Mouse (Mus musculus) testis, postnatal 14 days (tissue): ENCODE data around the gene Armh2.
"Not testable (repeated sequence)": the region's sequence is repeated elsewhere in the genome, so short reads cannot be mapped to it uniquely, and the experiment has no call there.

ENCODE experiments used
- DNase-seq: peaks from one replicate; pipeline ENCODE4 v3.0.0; 2021; ENCODE audit warnings: low spot score

The Armh2 gene

DNA sequence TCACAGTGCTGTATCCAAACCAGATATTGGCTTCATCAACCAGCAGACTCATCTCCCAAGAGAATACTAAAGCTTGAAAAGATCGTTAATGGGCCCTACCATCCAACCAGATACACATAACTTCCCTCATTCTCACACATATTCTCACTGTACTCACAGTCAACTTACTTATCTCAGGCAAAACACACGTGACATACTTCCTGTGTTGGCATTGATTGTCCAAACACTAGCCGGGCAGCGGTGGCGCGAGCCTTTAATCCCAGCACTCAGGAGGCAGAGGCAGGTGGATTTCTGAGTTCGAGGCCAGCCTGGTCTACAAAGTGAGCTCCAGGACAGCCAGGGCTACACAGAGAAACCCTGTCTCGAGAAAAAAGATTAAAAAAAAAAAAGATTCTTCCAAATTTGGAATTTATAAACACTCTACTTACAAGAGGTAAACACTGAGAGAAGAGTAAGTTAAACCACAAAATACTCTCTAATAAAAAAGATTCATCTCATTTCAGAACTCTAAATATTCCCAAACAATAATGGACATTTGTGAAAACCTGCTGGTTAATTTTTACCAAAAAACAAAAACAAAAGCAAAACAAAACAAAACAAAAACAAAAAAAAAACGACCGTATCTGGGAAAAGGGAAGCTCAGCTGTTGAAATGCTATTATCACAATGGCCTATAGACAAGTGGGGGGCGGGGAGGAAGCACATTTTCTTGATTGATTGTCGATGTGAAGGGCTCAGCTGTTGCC is 17.0 kb downstream of the Armh2 start:
- no peak for DNase-seq

DNA sequence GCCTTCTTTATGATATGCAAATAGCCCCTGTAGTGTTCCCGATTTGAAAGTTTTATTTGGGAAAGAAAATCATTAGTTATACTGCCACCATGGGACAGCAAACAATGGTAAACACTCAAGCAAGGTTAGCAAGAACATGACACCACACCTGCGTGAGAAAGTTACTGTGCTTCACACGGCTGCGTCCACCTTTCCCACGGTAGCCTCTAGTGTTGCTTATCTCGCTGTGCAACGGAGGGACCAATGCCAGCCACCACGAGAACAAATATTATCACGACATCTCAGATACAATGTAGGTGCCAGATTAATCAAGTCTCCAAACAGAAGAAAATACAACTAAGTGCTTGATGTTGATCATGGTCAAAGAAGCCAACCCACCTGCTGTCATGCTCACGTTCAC is 18.4 kb downstream of the Armh2 start:
- DNase-seq, result no peak

DNA sequence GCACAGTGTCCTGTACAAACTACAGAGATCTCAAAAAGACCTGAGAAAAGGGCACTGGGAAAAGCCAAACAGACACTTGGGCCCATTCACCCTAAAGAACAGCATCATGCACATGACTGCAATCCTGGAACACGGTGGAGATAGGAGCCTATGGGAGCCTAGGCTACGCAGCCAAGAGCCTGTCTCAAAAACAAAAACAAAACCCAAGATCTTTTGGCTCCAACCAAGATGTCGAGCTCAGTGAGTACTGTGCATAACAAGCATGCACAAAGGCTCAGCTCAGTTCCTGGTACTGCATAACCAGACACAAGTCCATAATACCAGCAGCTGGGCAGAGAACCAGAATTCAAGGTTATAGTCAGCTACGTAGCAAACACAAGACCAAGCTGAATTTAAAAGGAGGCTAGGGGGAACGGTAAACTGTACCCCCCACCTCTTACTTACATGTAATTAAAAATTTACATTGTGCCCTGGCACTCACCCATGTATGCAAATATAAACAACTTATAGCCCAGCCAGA is 19.4 kb downstream of the Armh2 start:
- DNase-seq, result no peak

DNA sequence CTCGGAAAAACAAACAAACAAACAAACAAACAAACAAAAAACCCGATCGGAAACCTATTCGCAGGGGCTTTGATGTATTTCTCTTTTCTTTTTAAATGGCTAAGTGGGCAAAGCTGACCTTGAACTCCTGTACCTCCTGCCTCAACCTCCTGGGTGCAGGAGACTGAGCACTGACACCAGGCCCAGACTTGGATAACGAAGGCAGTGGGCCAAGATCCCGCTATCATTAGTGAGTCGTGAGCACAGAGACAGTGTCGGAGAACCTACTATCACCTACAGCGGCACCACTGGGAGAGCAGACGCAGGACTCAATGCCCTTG is 20.0 kb downstream of the Armh2 start:
- DNase-seq, result no peak

DNA sequence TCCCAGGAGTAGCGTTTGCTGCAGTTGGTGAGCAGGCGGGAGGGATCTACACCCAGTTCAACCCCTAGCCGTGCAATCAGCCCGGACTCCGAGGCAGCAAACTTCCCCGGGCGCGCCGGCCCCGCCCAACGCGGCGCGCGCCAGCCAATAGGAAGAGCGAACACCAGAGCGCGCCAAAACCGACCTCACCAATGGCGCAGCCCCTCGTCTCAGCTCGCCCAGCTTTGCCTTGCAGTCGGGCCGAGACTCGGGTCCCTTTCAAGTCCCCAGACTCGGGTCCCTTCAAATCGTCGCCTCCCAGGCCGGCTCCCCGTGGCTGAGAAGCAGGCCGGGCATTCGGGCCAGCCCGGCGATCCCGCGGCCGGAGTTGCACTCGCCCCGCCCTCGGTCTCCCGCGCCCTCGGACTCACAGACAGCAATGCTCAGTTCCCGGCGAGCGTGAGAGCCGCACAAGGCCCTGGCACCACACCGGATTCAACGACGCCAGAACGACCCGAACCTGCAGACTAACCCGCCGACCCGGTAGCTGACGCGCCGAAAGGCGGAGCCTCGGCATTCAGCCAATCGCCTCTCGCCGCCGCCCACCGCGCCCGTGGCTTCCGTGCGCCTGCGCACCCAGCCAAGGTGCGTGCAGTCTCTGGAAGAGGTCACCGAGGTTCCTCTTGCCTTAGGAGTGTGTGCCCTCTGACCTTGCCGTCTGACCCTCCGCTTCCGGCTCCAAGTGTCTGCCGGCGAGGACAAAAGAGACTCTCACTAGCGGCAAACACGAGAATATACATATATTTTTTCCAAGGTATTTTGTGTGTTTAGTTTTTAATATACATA is 20.6 kb downstream of the Armh2 start, which contains the start of gene Gmnn:
Gmnn (minus strand) TSS at position 521 of the 825 bp plus-strand sequence.
- peak; percentile 91 for DNase-seq

DNA sequence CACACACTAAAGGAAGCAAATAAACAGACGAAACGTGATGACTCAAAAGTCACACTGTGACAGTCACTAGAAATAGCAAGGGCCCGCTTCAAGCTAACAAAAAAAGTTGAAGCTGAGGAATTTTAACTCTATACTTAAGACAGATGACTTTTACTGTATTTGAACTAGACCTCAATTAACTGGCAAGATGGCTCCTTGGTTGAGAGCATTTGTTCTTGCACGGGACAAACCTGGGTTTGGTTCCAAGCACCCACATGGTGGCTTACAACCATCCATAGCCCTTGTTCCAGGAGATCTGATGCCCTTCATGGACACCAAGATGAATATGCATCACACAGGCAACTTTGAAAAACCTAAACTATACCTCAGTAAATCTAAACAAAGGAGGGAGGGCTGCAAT is 21.2 kb downstream of the Armh2 start:
- no peak for DNase-seq

DNA sequence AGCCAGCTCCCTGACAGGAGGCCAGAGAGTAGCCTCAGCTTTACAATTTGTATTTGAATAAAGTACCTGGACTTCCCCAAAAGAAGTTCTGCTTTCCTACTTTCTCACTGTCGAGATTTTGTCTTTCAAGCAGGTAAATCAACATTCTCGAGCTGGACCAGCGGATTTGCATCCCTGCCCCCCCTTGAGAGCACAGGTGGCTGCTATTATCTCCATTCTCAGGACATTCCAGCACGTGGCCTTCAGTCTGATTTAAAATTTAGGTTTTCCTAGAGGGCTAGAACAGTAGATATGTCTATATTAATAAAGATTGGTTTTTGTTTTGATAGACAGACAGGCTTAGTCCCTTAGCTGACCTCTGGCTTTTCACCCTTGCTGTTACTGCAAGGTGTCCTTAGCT is 26.8 kb downstream of the Armh2 start:
- not testable (repeated sequence) for DNase-seq

DNA sequence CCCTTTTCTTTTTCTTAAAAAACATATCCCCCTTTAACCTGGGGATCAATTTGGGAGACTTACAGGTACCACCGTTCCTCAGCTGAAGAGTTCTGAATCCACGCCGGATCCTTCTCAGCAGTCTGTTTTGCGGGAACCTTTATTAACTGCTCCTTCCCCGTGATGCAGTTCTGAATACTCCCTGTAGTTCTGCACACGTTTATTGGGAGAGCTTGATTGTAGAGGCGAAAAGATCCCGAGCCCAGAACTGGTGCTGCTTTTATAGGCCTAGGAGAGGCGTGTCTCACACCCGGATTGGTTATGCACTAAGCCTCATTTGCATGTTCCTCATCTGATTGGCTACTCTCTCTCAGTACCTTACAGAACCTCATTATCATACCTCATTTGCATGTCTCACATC is 30.4 kb downstream of the Armh2 start:
- not testable (repeated sequence) for DNase-seq

DNA sequence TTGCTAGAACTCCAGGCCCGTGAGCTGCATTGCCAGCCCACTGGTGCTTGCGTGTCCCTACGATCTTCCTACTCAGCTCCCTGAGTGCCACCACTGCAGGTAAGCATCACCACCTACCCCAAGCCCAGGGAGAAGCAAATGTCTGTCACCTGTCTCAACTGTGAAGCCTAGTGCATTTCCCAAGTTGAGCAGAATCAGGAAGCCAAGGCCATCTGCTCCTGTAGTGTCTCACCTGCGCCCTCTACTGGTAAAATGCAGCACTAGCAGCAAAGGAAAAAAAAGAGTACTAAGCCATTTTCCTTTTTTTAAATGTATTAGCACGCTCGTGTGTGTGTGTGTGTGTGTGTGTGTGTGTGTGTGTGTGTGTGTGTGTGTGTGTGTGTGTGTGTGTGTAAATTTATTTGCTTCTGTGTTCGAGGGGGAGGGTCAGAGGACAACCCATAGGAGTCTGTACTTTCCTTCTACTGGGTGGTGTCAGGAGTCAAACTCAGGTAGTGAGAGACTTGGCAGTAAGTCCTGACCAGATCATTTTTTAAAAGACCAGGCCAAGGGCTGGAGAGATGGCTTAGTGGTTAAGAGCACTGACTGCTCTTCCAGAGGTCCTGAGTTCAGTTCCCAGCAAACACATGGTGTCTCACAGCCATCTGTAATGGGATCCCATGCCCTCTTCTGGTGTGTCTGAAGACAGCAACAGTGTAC is 35.3 kb downstream of the Armh2 start:
- peak; percentile 35 for DNase-seq

DNA sequence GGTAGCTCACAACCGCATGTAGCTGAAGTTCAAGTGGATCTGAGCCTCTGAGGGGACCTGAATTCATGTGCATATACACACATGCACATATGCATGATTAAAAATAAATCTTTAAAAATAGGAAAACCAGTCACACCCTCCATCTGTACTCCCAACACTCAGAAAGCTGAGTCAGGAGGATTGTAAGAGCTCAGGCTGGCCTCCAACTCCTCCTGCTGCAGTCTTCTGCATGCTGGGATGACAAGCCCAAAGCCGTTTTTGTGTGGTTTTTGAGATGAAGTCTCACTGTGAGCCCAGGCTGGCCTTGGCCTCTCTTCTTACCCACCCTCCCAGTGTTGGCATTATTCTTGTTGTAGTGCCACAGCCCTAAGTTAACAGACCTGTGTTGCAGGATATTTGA is 37.0 kb downstream of the Armh2 start:
- no peak for DNase-seq

DNA sequence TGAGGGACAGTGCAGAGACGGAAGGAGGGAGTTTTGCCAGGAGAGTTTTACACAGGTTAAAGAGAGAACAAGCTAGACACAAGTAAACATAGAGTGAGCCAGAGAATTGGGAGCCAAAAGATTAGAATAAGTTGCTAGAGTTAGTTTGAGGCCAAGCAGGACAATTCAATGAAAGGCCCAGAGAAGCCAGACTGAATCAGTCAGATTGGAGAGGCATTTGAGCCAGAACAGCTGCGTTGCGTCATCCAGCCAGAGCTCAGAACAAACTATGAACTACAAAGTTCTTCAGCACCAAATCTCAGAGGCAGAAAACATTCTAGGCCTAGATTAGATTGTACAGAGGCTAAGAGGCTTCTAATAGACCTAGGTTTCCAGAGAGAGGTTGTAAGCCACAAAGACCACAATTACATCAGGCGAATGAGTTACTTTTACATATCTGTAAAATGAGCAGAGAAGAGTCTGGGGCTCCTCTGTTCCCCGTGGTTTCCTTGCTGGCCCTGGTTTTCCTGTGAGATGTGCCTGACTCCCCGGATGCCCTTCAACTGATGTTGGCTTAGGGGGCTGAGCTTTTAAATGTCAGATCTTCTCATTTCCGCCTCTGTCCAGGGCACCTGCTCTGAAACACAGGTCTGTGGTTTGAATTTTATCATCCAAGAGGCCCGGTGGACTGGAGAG is 37.8 kb downstream of the Armh2 start:
- no peak for DNase-seq

DNA sequence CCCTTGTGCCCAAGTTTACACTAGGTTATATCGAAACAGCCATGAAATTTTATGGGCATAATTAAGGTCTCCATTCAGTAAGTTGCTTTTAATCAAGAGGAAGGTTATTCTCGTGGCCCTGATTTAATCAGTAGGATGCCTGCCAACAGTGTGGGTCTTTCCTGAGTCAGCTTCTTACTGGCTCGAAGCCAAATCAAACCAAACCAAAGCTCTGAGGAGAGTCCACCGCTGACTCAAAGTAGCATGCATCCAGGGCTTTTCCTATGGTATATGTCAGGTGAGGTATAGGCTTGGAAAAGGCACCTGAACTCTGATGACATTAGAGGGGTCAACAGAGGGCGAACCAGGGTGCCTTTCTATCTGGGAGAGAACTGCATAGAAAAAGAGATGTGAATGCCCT is 40.9 kb downstream of the Armh2 start:
- DNase-seq, result no peak

DNA sequence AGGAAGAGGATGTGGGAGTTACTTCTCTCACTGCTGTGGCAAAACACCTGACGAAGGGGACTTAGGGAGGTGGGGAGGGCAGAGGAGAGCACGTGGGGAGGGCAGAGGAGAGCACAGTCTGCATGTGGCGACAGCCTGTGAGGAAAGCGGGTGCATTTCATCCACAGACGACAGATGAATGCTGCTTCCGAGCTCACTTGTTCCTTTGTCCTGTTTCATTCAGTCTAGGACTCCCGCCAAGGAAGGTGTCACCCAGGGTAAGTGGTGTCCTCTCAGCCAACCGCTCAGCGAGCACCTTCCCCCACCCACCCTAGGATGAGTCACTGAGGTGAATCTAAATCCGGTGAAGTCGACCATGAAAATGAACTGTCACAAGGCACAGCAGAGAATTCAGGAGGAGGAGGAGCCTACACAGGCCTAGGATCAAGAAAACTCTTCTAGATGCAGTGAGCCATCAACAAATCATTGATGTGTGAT is 45.0 kb downstream of the Armh2 start:
- DNase-seq, result no peak

DNA sequence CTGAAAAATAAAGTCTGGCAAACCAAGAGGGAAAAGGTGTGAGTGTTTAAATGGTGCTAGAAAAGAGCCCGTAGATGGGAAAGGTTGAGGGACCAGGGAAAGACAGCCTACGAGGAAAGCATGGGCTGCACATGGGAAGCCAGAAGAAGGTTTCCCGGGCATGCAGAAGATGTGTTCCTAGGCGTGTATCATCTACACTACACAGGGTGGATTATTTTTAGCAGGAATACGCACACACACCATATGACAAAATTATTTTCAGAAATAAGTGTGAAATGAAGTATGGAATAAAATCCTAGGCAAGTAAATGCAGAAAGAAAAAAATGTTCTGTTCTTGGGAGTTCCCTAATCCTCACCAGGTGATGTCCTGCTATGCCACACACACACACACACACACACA is 46.4 kb downstream of the Armh2 start:
- no peak for DNase-seq

DNA sequence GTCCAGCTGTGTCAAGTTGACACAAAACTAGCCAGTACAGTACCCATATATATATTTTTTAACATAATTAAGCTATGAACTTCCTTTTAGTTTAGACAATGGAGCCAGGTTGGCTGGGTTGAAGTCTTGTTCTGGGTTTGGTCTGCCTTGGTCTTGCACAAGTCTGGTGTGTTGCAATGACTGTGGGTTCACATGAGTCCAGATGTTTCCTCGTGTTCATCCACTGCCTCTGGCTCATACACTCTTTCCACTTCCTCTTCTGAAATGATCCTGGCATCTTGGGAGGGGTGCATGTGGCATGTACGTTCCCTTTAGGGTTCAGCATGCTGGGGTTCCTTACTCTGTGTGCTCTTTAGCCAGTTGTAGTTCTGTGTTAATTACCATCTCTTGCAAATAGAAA is 50.3 kb downstream of the Armh2 start:
- no peak for DNase-seq

DNA sequence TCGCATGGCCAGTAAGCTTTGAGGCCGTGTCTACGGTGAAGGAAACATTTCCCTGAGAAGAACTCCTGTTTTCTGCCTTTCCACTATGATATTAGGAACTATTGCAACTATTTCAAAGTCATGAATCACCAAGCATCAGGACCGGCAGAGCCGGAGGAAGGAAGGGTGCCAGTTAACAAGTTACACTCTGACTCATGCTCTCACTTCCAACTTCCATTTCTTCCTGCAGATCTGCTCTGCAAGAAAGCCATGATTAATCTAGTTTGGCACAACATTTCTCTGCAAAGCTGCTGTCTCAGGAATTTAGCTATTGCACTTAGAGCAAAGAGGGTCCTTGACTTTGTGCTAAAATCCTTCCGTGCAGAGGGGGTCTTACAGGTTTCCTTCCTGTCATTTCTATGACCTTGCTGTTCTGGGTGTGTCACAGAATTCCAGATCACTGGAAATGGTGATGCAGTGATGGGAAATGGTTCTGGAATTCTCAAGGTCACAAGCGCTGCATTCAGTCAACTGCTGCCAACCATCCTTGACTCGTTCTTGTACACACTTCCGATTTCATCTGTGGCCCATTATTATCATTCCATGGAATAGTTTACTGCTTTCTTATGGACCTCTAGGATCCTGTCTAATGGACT is 51.5 kb downstream of the Armh2 start:
- DNase-seq, result no peak
